Comparison of ENCODE assay signal across 8 mouse cellular contexts in genomic region chr11:57962382-57963285, GRCm38 (mm10). TPM values are rescaled to one million over a fixed set of nuclear protein-coding genes. Genes with fewer than 3 reads are reported as not detected.
DNase-seq lines count a peak whose midpoint lies in the region; ATAC-seq and TF ChIP-seq lines count a peak whose summit lies in the region.

No protein-coding gene starts in this region.

- H3K4me1 ChIP-seq in cortical plate, adult 2 months (ENCODE audit: control insufficient read depth, insufficient read depth, low read length), result peaks cover 2% of the 10 kb centered on the region; the same call in 1 of the 2 replicates

- DNase-seq in adipocyte (ENCODE audit: low spot score), result peak; percentile 92
- DNase-seq in gastrocnemius, adult 8-10 months (ENCODE audit: low spot score in 2 of 2), result peak; percentile 63 to 70
- DNase-seq in hindlimb bud, embryonic 11.5 days (ENCODE audit: extremely low spot score, low read depth, low spot score), result peak; percentile 46
- DNase-seq in left cerebral cortex, adult 8-10 months (ENCODE audit: low spot score in 2 of 2), result peak; percentile 68 to 72
- peak; percentile 81 for DNase-seq in right cerebral cortex, adult 18-20 months
- peak; percentile 69 for DNase-seq in urinary bladder, adult 2 months (ENCODE audit: low spot score)

- peak overlapping the region; percentile 51 for H3K4me3 ChIP-seq in cortical plate, adult 2 months (ENCODE audit: insufficient read depth, low read length)

- TF ChIP-seq POLR2A in cortical plate, adult 2 months (IDR thresholded peaks at IDR 0.05; ENCODE audit: extremely low read depth, insufficient read depth, low read length), result no peak

- TF ChIP-seq CTCF in cortical plate, adult 2 months (IDR thresholded peaks at IDR 0.05; ENCODE audit: extremely low read depth, insufficient read depth, low read length), result no peak

- H3K27ac ChIP-seq in cortical plate, adult 2 months (ENCODE audit: insufficient read depth, low read length), result peak overlapping the region; percentile 16

- peak; percentile 87 for ATAC-seq in megakaryocyte, adult 5-6 weeks (ENCODE audit: poor library complexity, severe bottlenecking)

RNA-seq across cellular contexts. Expression of gene Larp1, which starts 46.2 kb away (rescaled TPM):
- polyA plus RNA-seq in cortical plate, adult 2 months (2012; rRNA removed), result 44.1 and 46.0 TPM in 2 replicates
- 100 to 1,000 TPM in 3 of 4 experiments, 10 to 100 TPM in 1; 98.4 to 121 (median 107) TPM for total RNA-seq in gastrocnemius, adult 8-10 months (2022)
- total RNA-seq in left cerebral cortex, adult 8-10 months (2022), result 10 to 100 TPM; 84.6 to 88.6 (median 86.9) TPM
- total RNA-seq in megakaryocyte, adult 5-6 weeks (2015), result 62.3 and 65.1 TPM in 2 replicates
- 29.8 and 38.1 TPM in 2 replicates for total RNA-seq in megakaryocyte, adult 5-6 weeks (2017)
- polyA plus RNA-seq in urinary bladder, adult 2 months (2012; rRNA removed), result 31.1 and 42.6 TPM in 2 replicates

Comparison
In these comparisons a context has a peak if more than half of its experiments do, and no peak if none do; other contexts are left out.
1. Peak in every context shown above with its lines: DNase-seq, ATAC-seq, H3K4me3 ChIP-seq and H3K27ac ChIP-seq.